Mouse (Mus musculus): ENCODE data around the gene Trmt10a. TPM values are rescaled to one million over a fixed set of nuclear protein-coding genes. Genes with fewer than 3 reads are reported as not detected.

Gene Trmt10a
- 17.0 TPM for polyA plus RNA-seq (2021)

DNA sequence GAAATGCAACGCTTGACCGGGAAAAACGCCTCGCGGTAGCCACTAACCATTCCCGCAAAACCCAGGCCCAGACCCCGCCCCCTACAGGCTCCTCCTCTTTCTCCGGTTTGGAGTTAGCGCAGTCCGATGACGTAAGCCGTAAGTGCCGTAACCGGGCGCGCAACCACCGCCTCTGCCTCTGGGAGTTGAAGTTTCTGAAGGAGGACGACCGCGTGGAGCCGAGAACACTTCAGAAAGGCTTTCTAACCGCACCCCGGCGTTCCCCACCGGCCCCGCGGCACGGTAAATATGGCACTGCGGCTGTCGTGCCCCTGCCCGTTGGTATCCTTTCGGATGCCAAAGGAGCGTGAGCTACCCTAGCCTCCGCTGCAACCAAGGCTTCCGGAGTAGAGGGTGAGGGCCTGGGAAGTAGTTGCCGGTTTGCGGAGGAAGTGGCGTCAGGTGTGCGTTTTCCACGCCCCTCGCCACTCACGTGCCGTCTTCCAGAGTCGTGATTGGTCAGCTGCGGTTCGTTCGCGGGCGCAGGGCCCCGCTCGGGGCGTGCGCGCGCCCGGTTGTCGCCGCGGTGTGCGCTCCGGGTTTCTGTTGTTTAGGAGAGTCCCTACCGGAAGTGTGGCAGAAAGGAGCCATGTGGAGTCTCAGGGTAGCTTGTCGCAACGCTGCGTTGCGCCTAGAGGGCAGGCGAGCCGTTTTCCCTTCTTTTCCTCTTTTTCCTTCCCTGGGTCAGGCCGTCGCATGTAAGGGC is at the start of gene Trmt10a:
TSS of gene Trmt10a (plus strand) at position 134 of the 745 bp plus-strand sequence.
- POLR2A ChIA-PET: interaction anchor here (0.5 to 3.6 kb wide), 18 partner anchors 15 to 563 kb away, joined by 3 to 24 read pairs (median 4); partner anchors contain the start of gene Dnajb14
- DNase-seq (ENCODE audit: low read depth, low spot score) (peak; percentile 99), ATAC-seq (peak; percentile 89)
- no peak for TF ChIP-seq CTCF (IDR thresholded peaks at IDR 0.05)
- in situ Hi-C loops (cut with MboI; ENCODE audit: low pct_unique_long_range_greater_than_20kb): loop anchor here (5.0 kb wide), 1 partner anchor 276 kb away; the partner anchor contains the start of gene Dnajb14
- CTCF ChIA-PET: interaction anchor here (0.7 to 5.0 kb wide), 22 partner anchors 9 to 364 kb away, joined by 3 to 142 read pairs (median 5); partner anchors contain the start of gene H2afz
- H3K27me3 ChIP-seq: no peaks in the 10 kb centered on the region

DNA sequence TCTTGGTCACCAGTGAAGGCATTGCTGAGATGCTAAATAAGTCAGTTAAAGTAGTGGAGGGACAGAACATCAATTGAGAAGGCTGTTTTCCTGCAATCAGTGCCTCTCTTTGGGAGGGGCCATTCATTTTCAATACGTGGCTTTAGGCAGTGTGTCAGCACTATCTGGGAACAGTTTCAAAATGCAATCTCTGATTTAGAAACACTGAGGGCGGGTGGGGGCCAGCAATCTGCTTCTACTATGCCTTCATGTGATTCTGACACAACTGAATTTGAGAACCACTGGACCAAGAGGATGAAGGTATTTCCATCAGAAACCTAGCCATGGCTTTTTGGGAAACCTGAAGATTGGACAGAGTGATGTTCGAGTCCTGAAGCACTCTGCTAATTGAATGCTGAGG is 47.9 kb upstream of the Trmt10a start:
- CTCF ChIA-PET: interaction anchor here (0.7 to 1.3 kb wide), 2 partner anchors 10 to 1259 kb away, joined by 3 read pairs; no protein-coding TSS in a partner anchor
- ATAC-seq (no peak), DNase-seq (ENCODE audit: low read depth, low spot score) (no peak)
- TF ChIP-seq CTCF (IDR thresholded peaks at IDR 0.05): no peak
- no peaks in the 10 kb centered on the region for H3K27me3 ChIP-seq
- in situ Hi-C loops (cut with MboI; ENCODE audit: low pct_unique_long_range_greater_than_20kb): no loop called here
- POLR2A ChIA-PET: interaction anchor here (0.7 kb wide), 1 partner anchor 10 kb away, joined by 6 read pairs; no protein-coding TSS in a partner anchor

DNA sequence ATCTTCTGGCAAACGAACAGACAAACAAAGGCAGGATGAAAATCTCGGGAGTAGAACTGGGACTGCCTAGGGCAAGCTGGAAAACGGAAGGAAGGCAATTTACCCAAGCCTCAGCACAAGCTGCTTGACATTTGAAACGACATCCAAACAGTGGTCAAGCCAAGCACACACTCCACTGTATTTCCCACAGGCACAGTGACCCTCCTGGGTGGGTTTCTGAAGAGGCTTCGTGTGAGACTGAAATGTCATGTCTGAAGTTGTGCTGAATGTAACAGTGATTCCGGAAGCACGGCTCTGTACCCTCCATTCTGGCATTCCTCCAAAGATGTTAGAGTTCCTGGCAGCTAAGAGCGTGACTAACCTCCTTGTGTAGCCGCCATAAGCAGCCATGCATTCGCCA is 47.5 kb upstream of the Trmt10a start:
- peak; percentile 92 for DNase-seq (ENCODE audit: low read depth, low spot score)
- TF ChIP-seq CTCF (IDR thresholded peaks at IDR 0.05): no peak
- in situ Hi-C loops (cut with MboI; ENCODE audit: low pct_unique_long_range_greater_than_20kb): no loop called here
- peak; percentile 82 for ATAC-seq
- POLR2A ChIA-PET: no interaction called here
- CTCF ChIA-PET: interaction anchor here (1.3 kb wide), 1 partner anchor 10 kb away, joined by 3 read pairs; no protein-coding TSS in a partner anchor
- H3K27me3 ChIP-seq: no peaks in the 10 kb centered on the region

DNA sequence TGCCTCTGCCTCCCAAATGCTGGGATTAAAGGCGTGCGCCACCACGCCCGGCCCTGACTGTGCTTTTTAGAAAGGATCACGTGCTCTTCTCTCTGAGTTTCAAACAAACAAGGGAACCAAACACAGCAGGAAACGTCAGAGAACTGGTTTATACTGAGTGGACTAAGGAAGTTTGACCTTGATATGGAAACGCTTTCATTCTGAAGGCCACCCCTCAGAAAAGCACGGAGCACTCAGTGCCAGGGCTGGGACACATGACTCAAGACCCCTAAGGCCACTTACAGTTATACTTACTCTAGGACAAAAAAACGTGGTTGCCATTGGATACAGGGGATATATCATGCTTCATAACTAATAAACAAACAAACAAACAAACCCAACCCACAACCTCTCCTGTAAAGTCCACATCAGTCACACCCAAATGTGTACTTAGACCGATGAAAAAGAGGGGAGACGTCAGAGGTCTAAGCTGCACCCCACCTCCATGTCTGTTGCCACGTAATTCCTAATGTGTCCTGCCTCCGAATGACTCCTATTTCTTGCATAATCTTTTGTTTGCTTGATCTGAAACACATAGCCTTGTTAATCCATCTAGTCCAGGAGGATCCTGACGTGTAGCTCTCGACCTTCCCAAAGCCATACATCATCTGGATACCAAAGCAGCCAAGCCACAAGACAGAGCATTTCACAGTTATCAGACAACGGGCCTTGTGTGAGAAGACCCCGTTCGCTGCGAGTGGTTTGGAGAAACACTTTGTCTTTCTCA is 46.8 kb upstream of the Trmt10a start:
- ChIA-PET POLR2A (no interaction called here), CTCF (interaction anchor here (0.9 to 1.0 kb wide), 3 partner anchors 11 to 46 kb away, joined by 3 to 5 read pairs (median 3); no protein-coding TSS in a partner anchor)
- ATAC-seq: no peak

DNA sequence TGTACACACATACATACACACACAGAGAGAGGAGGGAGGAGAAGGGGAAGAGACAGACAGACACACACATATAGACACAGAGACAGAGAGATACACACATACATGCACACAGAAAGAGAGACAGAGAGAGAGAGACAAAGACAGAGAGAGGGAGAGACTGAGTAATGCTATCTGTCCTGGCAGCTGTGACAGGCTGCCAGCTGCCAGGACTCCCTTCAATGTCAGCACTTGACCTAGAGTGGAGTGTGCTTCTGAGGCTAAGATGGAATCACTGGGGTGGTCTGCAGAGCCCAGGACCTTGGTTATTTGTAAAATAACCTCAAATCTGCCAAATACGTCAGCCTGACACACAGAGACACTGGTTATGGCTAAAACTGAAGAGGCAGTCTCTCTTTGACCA is 45.5 kb upstream of the Trmt10a start:
- CTCF ChIA-PET: interaction anchor here (1.0 to 1.6 kb wide), 3 partner anchors 44 to 106 kb away, joined by 3 to 5 read pairs (median 4); no protein-coding TSS in a partner anchor
- ATAC-seq (no peak), DNase-seq (ENCODE audit: low read depth, low spot score) (no peak)
- in situ Hi-C loops (cut with MboI; ENCODE audit: low pct_unique_long_range_greater_than_20kb): no loop called here
- POLR2A ChIA-PET: no interaction called here
- no peak for TF ChIP-seq CTCF (IDR thresholded peaks at IDR 0.05)
- no peaks in the 10 kb centered on the region for H3K27me3 ChIP-seq

More for the DNA sequence above, 46.8 kb upstream of the Trmt10a start:
- no peak for DNase-seq (ENCODE audit: low read depth, low spot score)
- H3K27me3 ChIP-seq: no peaks in the 10 kb centered on the region
- in situ Hi-C loops (cut with MboI; ENCODE audit: low pct_unique_long_range_greater_than_20kb): no loop called here
- TF ChIP-seq CTCF (IDR thresholded peaks at IDR 0.05): no peak

- H3K27me3 ChIP-seq: no peaks in the 10 kb centered on the region
- CTCF ChIA-PET: interaction anchor here (0.7 to 1.4 kb wide), 3 partner anchors 14 to 91 kb away, joined by 3 read pairs; no protein-coding TSS in a partner anchor
- TF ChIP-seq CTCF (IDR thresholded peaks at IDR 0.05): no peak
- DNase-seq (ENCODE audit: low read depth, low spot score): no peak
- POLR2A ChIA-PET: no interaction called here
- no peak for ATAC-seq
- in situ Hi-C loops (cut with MboI; ENCODE audit: low pct_unique_long_range_greater_than_20kb): no loop called here
These were observed 41.3 kb upstream of the Trmt10a start for GRCm38 (mm10) chr3:138101936-138102335.

- POLR2A ChIA-PET: no interaction called here
- ATAC-seq: peak; percentile 68
- in situ Hi-C loops (cut with MboI; ENCODE audit: low pct_unique_long_range_greater_than_20kb): no loop called here
- no peak for DNase-seq (ENCODE audit: low read depth, low spot score)
- CTCF ChIA-PET: interaction anchor here (1.4 kb wide), 1 partner anchor 41 kb away, joined by 6 read pairs; the partner anchor contains the start of gene Mttp
- H3K27me3 ChIP-seq: no peaks in the 10 kb centered on the region
- TF ChIP-seq CTCF (IDR thresholded peaks at IDR 0.05): no peak
These were observed 39.6 kb upstream of the Trmt10a start for GRCm38 (mm10) chr3:138103690-138104089.

DNA sequence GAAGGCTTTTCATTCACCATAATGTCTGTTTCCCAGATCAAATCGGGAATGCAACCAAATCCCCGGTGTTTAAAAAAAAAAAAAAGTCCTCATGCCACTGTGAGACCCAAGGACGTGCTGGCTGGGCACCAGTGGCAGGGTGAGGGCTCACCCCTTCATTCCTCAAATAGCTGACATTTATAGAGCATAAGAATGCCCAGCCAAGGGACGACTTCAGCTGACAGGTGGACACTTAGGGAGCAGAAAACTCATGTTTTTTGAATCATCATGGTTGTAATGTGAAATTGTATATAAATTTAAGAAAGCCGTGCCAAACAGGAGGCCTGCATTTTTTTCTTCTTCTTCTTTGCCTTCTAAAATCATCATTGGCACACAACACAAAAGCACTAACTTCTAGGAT is 38.2 kb upstream of the Trmt10a start:
- DNase-seq (ENCODE audit: low read depth, low spot score) (no peak), ATAC-seq (peak; percentile 61)
- no peak for TF ChIP-seq CTCF (IDR thresholded peaks at IDR 0.05)
- in situ Hi-C loops (cut with MboI; ENCODE audit: low pct_unique_long_range_greater_than_20kb): no loop called here
- ChIA-PET POLR2A (interaction anchor here (0.7 to 1.2 kb wide), 2 partner anchors 14 to 76 kb away, joined by 4 to 5 read pairs; no protein-coding TSS in a partner anchor), CTCF (interaction anchor here (1.4 to 2.0 kb wide), 3 partner anchors 12 to 39 kb away, joined by 6 to 7 read pairs (median 6); partner anchors contain the start of genes Mttp and Trmt10a)
- no peaks in the 10 kb centered on the region for H3K27me3 ChIP-seq

DNA sequence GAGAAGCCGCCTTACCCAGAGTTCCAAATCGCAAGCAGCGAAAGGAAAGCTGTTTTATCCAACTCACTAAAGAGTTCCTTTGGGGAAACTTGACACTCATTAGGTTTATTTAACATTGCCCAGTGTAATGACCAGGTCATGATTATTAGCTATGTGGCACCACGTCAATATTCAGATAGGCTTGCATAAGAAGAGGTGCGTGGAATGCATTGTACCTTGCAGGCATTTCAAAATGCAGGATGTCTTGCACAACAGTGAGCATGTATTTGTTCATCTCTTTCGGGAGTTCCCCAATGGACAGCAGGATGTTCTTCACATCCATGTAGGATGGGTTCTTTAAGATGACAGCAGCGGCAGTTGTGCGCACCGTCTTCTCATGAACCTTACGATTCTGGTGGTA is 36.4 kb upstream of the Trmt10a start:
- no peaks in the 10 kb centered on the region for H3K27me3 ChIP-seq
- in situ Hi-C loops (cut with MboI; ENCODE audit: low pct_unique_long_range_greater_than_20kb): no loop called here
- CTCF ChIA-PET: no interaction called here
- POLR2A ChIA-PET: no interaction called here
- no peak for ATAC-seq
- TF ChIP-seq CTCF (IDR thresholded peaks at IDR 0.05): no peak
- no peak for DNase-seq (ENCODE audit: low read depth, low spot score)

Data from Patski (cell line).